Mouse (Mus musculus) embryonic facial prominence, embryonic 13.5 days (tissue): ENCODE measurements at regions not wholly inside any gene's neighbourhood (a gene's known extent, or its start where the extent isn't known, plus 50 kb on each side); places are given as distances from the start of the nearest gene placed in this dataset.

Experiments used
- ATAC-seq: fragments of 200-750 bp; cut with Nextera tagmentation; 2 replicates; pipeline ENCODE4 v1.8.0; 2017; ENCODE audit warnings: low read depth; ENCODE audit not compliant: insufficient number of reproducible peaks, insufficient read depth, low FRiP score, low TSS enrichment
- H3K27ac ChIP-seq: fragments of 300-500 bp; sonication (generic); 2 replicates; pipeline ENCODE4 v1.5.1; 2015; ENCODE audit warnings: moderate library complexity, mild to moderate bottlenecking, inconsistent platforms
- H3K27me3 ChIP-seq: fragments of 300-500 bp; sonication (generic); 2 replicates; pipeline ENCODE4 v1.6.1; 2015; ENCODE audit warnings: mild to moderate bottlenecking, inconsistent platforms
- H3K36me3 ChIP-seq: fragments of 300-500 bp; sonication (generic); 2 replicates; pipeline ENCODE4 v1.6.1; 2015; ENCODE audit warnings: mild to moderate bottlenecking, inconsistent platforms
- H3K4me1 ChIP-seq: fragments of 300-500 bp; sonication (generic); 2 replicates; pipeline ENCODE4 v1.6.1; 2015; ENCODE audit warnings: inconsistent platforms
- H3K4me2 ChIP-seq: fragments of 300-500 bp; sonication (generic); 2 replicates; pipeline ENCODE4 v1.6.1; 2015; ENCODE audit warnings: moderate library complexity, mild to moderate bottlenecking, inconsistent platforms
- H3K4me3 ChIP-seq: fragments of 300-500 bp; sonication (generic); 2 replicates; pipeline ENCODE4 v1.5.1; 2015; ENCODE audit warnings: mild to moderate bottlenecking, inconsistent platforms
- H3K9ac ChIP-seq: fragments of 300-500 bp; sonication (generic); 2 replicates; pipeline ENCODE4 v1.6.1; 2015; ENCODE audit warnings: mild to moderate bottlenecking, inconsistent platforms
- H3K9me3 ChIP-seq: fragments of 300-500 bp; sonication (generic); 2 replicates; pipeline ENCODE4 v1.6.1; 2016; ENCODE audit warnings: inconsistent platforms
- WGBS: fragments of 180-500 bp; shearing (Covaris S2); methylation state at CpG from one replicate; pipeline ENCODE4 v1.1.7; 2015; ENCODE audit warnings: mixed read lengths; 5-methylcytosine and 5-hydroxymethylcytosine counted together

DNA sequence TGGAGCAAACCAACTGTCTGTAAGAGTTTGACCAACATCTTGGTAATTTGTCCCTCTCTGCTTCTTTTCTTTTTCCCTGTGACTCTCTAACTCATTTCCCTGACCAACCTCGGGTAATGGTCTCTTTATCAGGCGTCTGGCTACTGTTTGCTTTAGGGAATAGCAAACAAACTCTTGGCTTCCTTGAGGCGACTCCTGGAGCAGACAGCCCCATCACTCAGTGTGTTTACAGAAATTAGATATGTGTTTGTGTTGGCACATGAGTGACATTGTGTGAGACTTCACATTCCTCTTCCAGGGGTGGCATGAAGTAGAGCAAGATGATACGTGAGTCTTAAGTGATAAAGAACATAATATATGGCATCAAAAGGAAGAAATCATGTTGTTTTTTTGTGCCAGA, 195.7 kb upstream of the Hhip start:
- Histone ChIP-seq H3K4me1 (no peaks in the 10 kb centered on the region), H3K27me3 (no peaks in the 10 kb centered on the region), H3K9ac (no peak overlapping the region), H3K27ac (no peak overlapping the region), H3K9me3 (no peaks in the 10 kb centered on the region), H3K4me2 (no peak overlapping the region), H3K4me3 (no peak overlapping the region), H3K36me3 (no peaks in the 10 kb centered on the region)
- 39% methylated on average over 4 of the region's 4 CpGs for WGBS
- no peak for ATAC-seq

GRCm38 (mm10) chr8:80251595-80251994, 193.8 kb upstream of the Hhip start:
- Histone ChIP-seq H3K4me1 (no peaks in the 10 kb centered on the region), H3K27ac (no peak overlapping the region), H3K4me3 (no peak overlapping the region), H3K9me3 (no peaks in the 10 kb centered on the region), H3K27me3 (no peaks in the 10 kb centered on the region), H3K4me2 (no peak overlapping the region), H3K9ac (no peak overlapping the region), H3K36me3 (no peaks in the 10 kb centered on the region)
- 36% methylated on average over 3 of the region's 3 CpGs for WGBS
- no peak for ATAC-seq

GRCm38 (mm10) chr8:80250305-80251161, 192.7 kb upstream of the Hhip start:
- 71% methylated on average over 7 of the region's 7 CpGs for WGBS
- Histone ChIP-seq H3K27ac (no peak overlapping the region), H3K9ac (no peak overlapping the region)

GRCm38 (mm10) chr8:80249762-80250161, 192.0 kb upstream of the Hhip start:
- H3K4me2 ChIP-seq, result no peak overlapping the region
- H3K27me3 ChIP-seq, result no peaks in the 10 kb centered on the region
- no peak overlapping the region for H3K4me3 ChIP-seq
- H3K36me3 ChIP-seq, result no peaks in the 10 kb centered on the region
- no peak overlapping the region for H3K27ac ChIP-seq
- no peaks in the 10 kb centered on the region for H3K4me1 ChIP-seq
- no peak overlapping the region for H3K9ac ChIP-seq
- no peaks in the 10 kb centered on the region for H3K9me3 ChIP-seq
- WGBS, result 63% methylated on average over 2 of the region's 2 CpGs
- ATAC-seq, result no peak

More at GRCm38 (mm10) chr8:80250305-80251161, 192.7 kb upstream of the Hhip start:
- ATAC-seq, result no peak
- Histone ChIP-seq H3K4me3 (no peak overlapping the region), H3K4me1 (no peaks in the 10 kb centered on the region), H3K36me3 (no peaks in the 10 kb centered on the region), H3K27me3 (no peaks in the 10 kb centered on the region), H3K4me2 (no peak overlapping the region), H3K9me3 (no peaks in the 10 kb centered on the region)

DNA sequence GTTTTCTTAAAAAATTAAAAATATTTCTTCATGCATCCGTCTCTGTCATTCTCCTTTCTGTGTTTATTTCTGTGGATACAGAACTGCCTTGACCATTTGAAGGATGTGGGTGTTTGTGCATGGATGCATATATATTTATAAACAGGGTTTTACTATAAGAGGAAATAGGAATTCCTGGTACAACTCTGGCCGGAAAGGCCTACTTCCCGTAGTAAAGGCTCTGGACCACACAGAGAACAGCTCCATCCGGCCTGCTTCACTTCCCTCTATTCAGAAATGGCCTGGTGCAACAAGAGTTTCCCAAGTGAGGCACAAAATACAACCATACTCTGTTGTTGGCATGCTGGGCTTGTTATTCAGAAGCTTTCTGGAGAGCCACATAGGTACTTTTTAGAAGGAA, 182.1 kb upstream of the Hhip start:
- WGBS, result 74% methylated on average over 4 of the region's 4 CpGs
- Histone ChIP-seq H3K4me2 (no peak overlapping the region), H3K27ac (no peak overlapping the region), H3K4me1 (no peaks in the 10 kb centered on the region), H3K27me3 (no peaks in the 10 kb centered on the region), H3K9me3 (no peaks in the 10 kb centered on the region), H3K9ac (no peak overlapping the region), H3K36me3 (no peaks in the 10 kb centered on the region), H3K4me3 (no peak overlapping the region)
- ATAC-seq, result no peak

DNA sequence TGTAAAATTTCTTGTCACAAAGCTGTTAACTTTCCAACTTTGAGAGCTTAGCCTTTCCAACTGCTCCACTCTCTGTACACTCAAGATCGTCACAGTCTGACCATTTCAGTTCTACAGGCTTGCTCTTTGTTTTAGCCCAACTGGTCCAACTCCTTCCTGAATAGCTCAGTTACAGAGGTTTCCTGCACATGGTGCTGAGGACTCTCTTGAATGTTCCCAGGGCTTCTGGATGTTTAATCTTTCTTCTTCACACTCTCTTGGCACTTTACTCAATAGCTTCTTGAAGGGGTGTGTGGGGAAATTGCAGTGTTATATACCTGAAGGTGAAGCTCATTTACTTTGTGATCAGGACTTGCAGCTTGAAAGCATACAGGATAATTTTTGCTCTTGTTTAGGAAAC, 152.6 kb upstream of the Hhip start:
- no peak overlapping the region for H3K4me3 ChIP-seq
- H3K27ac ChIP-seq, result no peak overlapping the region
- H3K4me2 ChIP-seq, result no peak overlapping the region
- no peaks in the 10 kb centered on the region for H3K9me3 ChIP-seq
- 82% methylated on average over 1 of the region's 1 CpGs for WGBS
- no peak overlapping the region for H3K9ac ChIP-seq
- ATAC-seq, result no peak
- H3K27me3 ChIP-seq, result no peaks in the 10 kb centered on the region
- H3K36me3 ChIP-seq, result no peaks in the 10 kb centered on the region
- H3K4me1 ChIP-seq, result 0 out of 2 replicates have a peak, but pooled peaks cover under 1% of the 10 kb centered on the region

- no peaks in the 10 kb centered on the region for H3K36me3 ChIP-seq
- no peak overlapping the region for H3K4me2 ChIP-seq
- H3K9me3 ChIP-seq, result no peaks in the 10 kb centered on the region
- WGBS, result 42% methylated on average over 15 of the region's 15 CpGs
- no peak for ATAC-seq
- no peak overlapping the region for H3K27ac ChIP-seq
- H3K27me3 ChIP-seq, result no peaks in the 10 kb centered on the region
- peaks cover 17% of the 10 kb centered on the region; the same call in 1 of the 2 replicates for H3K4me1 ChIP-seq
- no peak overlapping the region for H3K4me3 ChIP-seq
- H3K9ac ChIP-seq, result no peak overlapping the region
Measured at GRCm38 (mm10) chr8:80204678-80205654, 147.2 kb upstream of the Hhip start.

DNA sequence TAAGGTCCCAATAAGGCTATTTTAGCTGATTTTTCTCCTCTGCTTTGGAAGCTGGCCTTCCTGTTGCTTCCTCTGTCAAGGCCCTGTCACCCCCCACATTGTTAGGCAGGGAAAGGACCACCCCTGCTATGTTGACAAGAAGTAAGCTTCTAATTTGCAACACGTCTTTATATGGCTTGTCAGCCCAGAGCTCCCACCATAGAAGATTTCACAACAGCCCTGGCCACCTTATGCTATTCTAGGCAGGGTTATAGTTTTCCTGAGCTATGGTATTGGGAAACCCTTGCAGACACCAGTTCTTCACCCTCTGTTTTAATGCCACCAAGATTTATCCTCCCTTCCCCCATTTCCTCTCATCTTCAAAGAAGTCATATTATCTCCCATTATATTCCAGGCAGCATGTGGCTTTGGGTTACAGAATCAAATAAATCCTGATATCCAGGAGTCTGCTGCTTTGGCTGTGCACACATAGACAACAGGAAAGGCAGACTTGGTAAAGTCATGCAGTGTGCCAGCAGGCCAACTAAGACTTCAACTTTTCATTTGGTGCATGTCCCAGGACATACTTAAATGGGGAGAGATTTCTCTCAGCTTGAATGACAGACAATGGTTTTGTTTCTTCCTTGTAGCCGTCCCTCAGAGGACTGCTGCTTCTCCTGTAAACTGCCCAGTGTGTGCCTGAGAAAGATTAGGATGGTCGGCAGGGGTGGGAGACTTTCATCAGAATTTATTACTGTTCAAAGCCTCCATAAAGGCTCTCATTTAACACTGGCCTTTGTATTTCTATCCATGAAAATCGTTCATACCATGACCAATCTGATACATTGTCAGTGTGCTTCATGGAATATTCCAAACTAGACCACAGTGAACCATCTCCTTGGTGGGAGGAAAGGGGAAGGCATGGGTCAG, 146.2 kb upstream of the Hhip start:
- H3K4me1 ChIP-seq, result peaks cover 17% of the 10 kb centered on the region; the same call in 1 of the 2 replicates
- no peaks in the 10 kb centered on the region for H3K27me3 ChIP-seq
- H3K9ac ChIP-seq, result no peak overlapping the region
- H3K27ac ChIP-seq, result no peak overlapping the region
- no peak overlapping the region for H3K4me2 ChIP-seq
- H3K36me3 ChIP-seq, result no peaks in the 10 kb centered on the region
- 41% methylated on average over 4 of the region's 4 CpGs for WGBS
- ATAC-seq, result no peak
- no peak overlapping the region for H3K4me3 ChIP-seq
- no peaks in the 10 kb centered on the region for H3K9me3 ChIP-seq

DNA sequence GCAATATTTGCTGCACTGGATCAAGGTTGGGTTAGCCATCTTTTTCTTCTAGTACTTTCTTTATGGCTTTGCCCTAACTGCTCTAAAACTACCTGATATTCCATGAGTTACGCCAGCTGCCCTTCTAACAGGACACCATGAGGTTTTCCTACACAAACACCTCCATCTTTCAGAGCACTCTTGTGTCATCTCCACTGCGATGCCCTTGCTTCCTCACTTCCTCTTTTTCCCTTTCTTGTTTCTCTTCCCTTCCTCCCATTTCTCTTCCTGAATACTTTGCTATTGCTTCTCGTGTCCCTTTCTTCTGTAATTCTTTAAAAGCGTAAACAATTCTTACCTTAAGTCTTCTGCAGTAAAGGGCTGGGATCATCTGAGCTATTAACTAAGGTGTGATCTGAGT, 139.9 kb upstream of the Hhip start:
- H3K4me1 ChIP-seq, result no peaks in the 10 kb centered on the region
- WGBS, result 92% methylated on average over 4 of the region's 4 CpGs
- H3K9ac ChIP-seq, result no peak overlapping the region
- no peak overlapping the region for H3K4me2 ChIP-seq
- no peak overlapping the region for H3K4me3 ChIP-seq
- H3K36me3 ChIP-seq, result no peaks in the 10 kb centered on the region
- H3K27ac ChIP-seq, result no peak overlapping the region
- no peak for ATAC-seq
- H3K27me3 ChIP-seq, result no peaks in the 10 kb centered on the region
- no peaks in the 10 kb centered on the region for H3K9me3 ChIP-seq

DNA sequence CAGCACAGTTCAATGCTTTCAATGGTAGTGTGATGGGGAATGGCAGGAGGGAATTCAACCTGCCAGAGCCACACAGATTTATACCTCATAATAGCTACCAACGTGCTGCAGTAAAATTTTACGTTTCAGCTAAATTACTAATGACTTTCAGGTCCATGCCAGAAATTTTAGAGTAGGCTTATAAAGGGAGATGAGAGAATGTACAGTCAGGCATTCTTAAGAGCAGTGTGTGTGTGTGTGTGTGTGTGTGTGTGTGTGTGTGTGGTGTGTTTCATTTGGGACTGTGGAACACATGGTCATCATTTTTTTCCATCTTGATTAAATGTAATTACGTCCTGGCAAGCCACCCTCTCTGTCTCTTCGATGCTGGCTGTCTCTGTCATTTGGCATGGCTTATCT, 132.7 kb upstream of the Hhip start:
- H3K9ac ChIP-seq, result no peak overlapping the region
- no peak overlapping the region for H3K4me3 ChIP-seq
- H3K4me1 ChIP-seq, result no peaks in the 10 kb centered on the region
- ATAC-seq, result no peak
- 0 out of 2 replicates have a peak, but pooled peaks cover 3% of the 10 kb centered on the region for H3K27me3 ChIP-seq
- H3K27ac ChIP-seq, result no peak overlapping the region
- no peaks in the 10 kb centered on the region for H3K9me3 ChIP-seq
- H3K4me2 ChIP-seq, result no peak overlapping the region
- 48% methylated on average over 4 of the region's 4 CpGs for WGBS
- no peaks in the 10 kb centered on the region for H3K36me3 ChIP-seq
